In the genomic region with DNA sequence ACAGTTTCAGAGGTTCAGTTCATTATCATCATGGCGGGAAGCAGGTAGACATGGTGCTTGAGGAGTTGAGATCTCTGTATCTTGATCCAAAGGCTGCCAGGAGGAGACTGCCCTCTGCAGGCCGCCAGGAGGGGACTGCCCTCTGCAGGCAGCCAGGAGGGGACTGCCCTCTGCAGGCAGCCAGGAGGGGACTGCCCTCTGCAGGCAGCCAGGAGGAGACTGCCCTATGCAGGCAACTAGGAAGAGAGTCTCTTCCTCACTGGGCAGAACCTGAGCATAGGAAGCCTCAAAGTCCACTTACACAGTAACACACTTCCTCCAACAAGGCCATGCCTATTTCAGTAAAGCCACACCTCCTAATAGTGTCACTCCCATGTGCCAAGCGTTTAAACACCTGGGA, we compare ENCODE assay signal across 8 mouse cellular contexts.
DNase-seq lines count a peak whose midpoint lies in the region; ATAC-seq and TF ChIP-seq lines count a peak whose summit lies in the region.

No protein-coding gene starts in this region.

- no peak overlapping the region for H3K4me2 ChIP-seq in kidney, embryonic 14.5 days (replicated peaks; ENCODE audit: low read depth, low read length)
- H3K4me2 ChIP-seq in neural tube, embryonic 15.5 days, result no peak overlapping the region
- H3K4me2 ChIP-seq in midbrain, embryonic 14.5 days (ENCODE audit: low read length), result no peak overlapping the region

- peak; percentile 37 for TF ChIP-seq CTCF in kidney, adult 2 months (conservative IDR thresholded peaks at IDR 0.05; ENCODE audit: insufficient read depth, insufficient read length, low read depth, low read length)

- no peak overlapping the region for H3K9ac ChIP-seq in kidney, embryonic 14.5 days (ENCODE audit: low read depth, low read length)
- H3K9ac ChIP-seq in ES-E14 (ENCODE audit: insufficient read depth, low read depth, low read length, poor library complexity, severe bottlenecking), result no peak overlapping the region
- H3K9ac ChIP-seq in neural tube, embryonic 15.5 days (replicated peaks), result no peak overlapping the region
- no peak overlapping the region for H3K9ac ChIP-seq in midbrain, embryonic 14.5 days (replicated peaks; ENCODE audit: low read length)

- no peak for ATAC-seq in kidney, embryonic 14.5 days (ENCODE audit: low FRiP score, low TSS enrichment)
- ATAC-seq in CD4-positive, CD25-positive, alpha-beta regulatory T cell, adult 4 months, result no peak
- no peak for ATAC-seq in neural tube, embryonic 15.5 days (ENCODE audit: low FRiP score)
- ATAC-seq in midbrain, embryonic 14.5 days (ENCODE audit: low FRiP score, low TSS enrichment), result no peak

- in situ Hi-C loops in ES-E14 (cut with MboI; ENCODE audit: low sequenced_read_pairs in 2 of 2, unreplicated experiment in 2 of 2), result loop anchor here (5.0 to 25.0 kb wide), 4 partner anchors 205 to 303 kb away; no protein-coding TSS in a partner anchor

- no peak overlapping the region for H3K27ac ChIP-seq in kidney, adult 2 months (ENCODE audit: insufficient read depth, low read depth, low read length)
- H3K27ac ChIP-seq in kidney, embryonic 14.5 days (ENCODE audit: low read depth, low read length), result no peak overlapping the region
- no peak overlapping the region for H3K27ac ChIP-seq in ES-E14 (ENCODE audit: insufficient read depth, low read depth, low read length, poor library complexity, severe bottlenecking)
- no peak overlapping the region for H3K27ac ChIP-seq in neural tube, embryonic 15.5 days (replicated peaks)
- H3K27ac ChIP-seq in midbrain, embryonic 14.5 days (replicated peaks; ENCODE audit: low read depth, low read length), result no peak overlapping the region

- no peak for TF ChIP-seq POLR2A in kidney, adult 2 months (IDR thresholded peaks at IDR 0.05; ENCODE audit: low read depth, low read length)

- no peaks in the 10 kb centered on the region for H3K9me3 ChIP-seq in kidney, embryonic 14.5 days (ENCODE audit: control insufficient read depth, low read length)
- H3K9me3 ChIP-seq in ES-E14 (ENCODE audit: control insufficient read depth, insufficient read depth, low read depth, low read length), result no peaks in the 10 kb centered on the region
- no peaks in the 10 kb centered on the region for H3K9me3 ChIP-seq in neural tube, embryonic 15.5 days (replicated peaks)
- H3K9me3 ChIP-seq in midbrain, embryonic 14.5 days (ENCODE audit: control insufficient read depth, low read length), result no peaks in the 10 kb centered on the region

- peak; percentile 19 for DNase-seq in kidney, adult 2 months
- peak; percentile 8 for DNase-seq in ES-E14 (ENCODE audit: low read depth, low spot score)
- peak; percentile 41 to 53 for DNase-seq in cerebellum, postnatal 10 days
- DNase-seq in lung, postnatal 36 days, result peak; percentile 6
- DNase-seq in midbrain, embryonic 14.5 days, result no peak

- H3K4me1 ChIP-seq in kidney, adult 2 months (ENCODE audit: control insufficient read depth, insufficient read depth, low read length), result no peaks in the 10 kb centered on the region
- no peaks in the 10 kb centered on the region for H3K4me1 ChIP-seq in kidney, embryonic 14.5 days (ENCODE audit: control insufficient read depth, insufficient read depth, low read length)
- no peaks in the 10 kb centered on the region; a peak in 1 of 4 replicates for H3K4me1 ChIP-seq in ES-E14 (ENCODE audit: control insufficient read depth in 2 of 2, insufficient read depth in 2 of 2, low read length in 2 of 2, poor library complexity in 1 of 2)
- peaks cover 6% of the 10 kb centered on the region for H3K4me1 ChIP-seq in neural tube, embryonic 15.5 days
- 0 out of 2 replicates have a peak, but pooled peaks cover 7% of the 10 kb centered on the region for H3K4me1 ChIP-seq in midbrain, embryonic 14.5 days (ENCODE audit: control insufficient read depth, insufficient read depth, low read length)

- H3K27me3 ChIP-seq in kidney, adult 2 months (replicated peaks; ENCODE audit: control insufficient read depth, insufficient read depth, low read length), result no peaks in the 10 kb centered on the region
- no peaks in the 10 kb centered on the region for H3K27me3 ChIP-seq in kidney, embryonic 14.5 days (ENCODE audit: control insufficient read depth, insufficient read depth, low read length)
- 0 out of 2 replicates have a peak, but pooled peaks cover 4% of the 10 kb centered on the region for H3K27me3 ChIP-seq in neural tube, embryonic 15.5 days (replicated peaks)
- peaks cover 13% of the 10 kb centered on the region; the same call in 1 of the 2 replicates for H3K27me3 ChIP-seq in midbrain, embryonic 14.5 days (ENCODE audit: control insufficient read depth, insufficient read depth, low read length)

- H3K36me3 ChIP-seq in kidney, adult 2 months (ENCODE audit: control insufficient read depth, insufficient read depth, low read length), result no peaks in the 10 kb centered on the region
- no peaks in the 10 kb centered on the region for H3K36me3 ChIP-seq in kidney, embryonic 14.5 days (ENCODE audit: control insufficient read depth, insufficient read depth, low read length)
- no peaks in the 10 kb centered on the region for H3K36me3 ChIP-seq in ES-E14 (ENCODE audit: control insufficient read depth, insufficient read depth, low read length, poor library complexity, severe bottlenecking)
- no peaks in the 10 kb centered on the region for H3K36me3 ChIP-seq in neural tube, embryonic 15.5 days
- no peaks in the 10 kb centered on the region for H3K36me3 ChIP-seq in midbrain, embryonic 14.5 days (ENCODE audit: control insufficient read depth, insufficient read depth, low read length)

- WGBS in kidney, adult 2 months, result 60% methylated on average over 3 of the region's 3 CpGs
- whole genome bisulfite sequencing in kidney, embryonic 14.5 days, result 62% methylated on average over 3 of the region's 3 CpGs
- WGBS in neural tube, embryonic 15.5 days, result 60% methylated on average over 3 of the region's 3 CpGs
- 40% methylated on average over 3 of the region's 3 CpGs for WGBS in midbrain, embryonic 14.5 days

- no peak overlapping the region for H3K4me3 ChIP-seq in kidney, adult 2 months (ENCODE audit: insufficient read depth, low read depth, low read length)
- no peak overlapping the region for H3K4me3 ChIP-seq in kidney, embryonic 14.5 days (ENCODE audit: low read length)
- no peak overlapping the region for H3K4me3 ChIP-seq in ES-E14 (ENCODE audit: insufficient read depth in 1 of 2, low read depth in 1 of 2, low read length in 2 of 2, poor library complexity in 1 of 2, severe bottlenecking in 1 of 2)
- H3K4me3 ChIP-seq in neural tube, embryonic 15.5 days (replicated peaks), result no peak overlapping the region
- no peak overlapping the region for H3K4me3 ChIP-seq in midbrain, embryonic 14.5 days (replicated peaks; ENCODE audit: low read depth, low read length)

TF ChIP-seq in ES-E14, 5 proteins besides CTCF, POLR2A, EP300 and RAD21:
- no peak for TF ChIP-seq CHD2 (IDR thresholded peaks at IDR 0.05; ENCODE audit: low read depth, low read length)
- no peak for TF ChIP-seq MAFK (IDR thresholded peaks at IDR 0.05; ENCODE audit: insufficient read depth, low read depth, low read length)
- TF ChIP-seq HCFC1 (IDR thresholded peaks at IDR 0.05; ENCODE audit: borderline replicate concordance, insufficient read depth, low read length), result no peak
- no peak for TF ChIP-seq ZNF384 (IDR thresholded peaks at IDR 0.05; ENCODE audit: low read depth, low read length)
- peak; percentile 42; the same call in 1 of the 2 replicates for TF ChIP-seq ZC3H11A (IDR thresholded peaks at IDR 0.05; ENCODE audit: borderline replicate concordance, low read depth, low read length)
